Mouse (Mus musculus): ENCODE measurements around the gene Exoc3l2. TPM values are rescaled to one million over a fixed set of nuclear protein-coding genes. Genes with fewer than 3 reads are reported as not detected.

The Exoc3l2 gene
- polyA plus RNA-seq, 1 experiment from 2014 or later, result 0.19 TPM

DNA sequence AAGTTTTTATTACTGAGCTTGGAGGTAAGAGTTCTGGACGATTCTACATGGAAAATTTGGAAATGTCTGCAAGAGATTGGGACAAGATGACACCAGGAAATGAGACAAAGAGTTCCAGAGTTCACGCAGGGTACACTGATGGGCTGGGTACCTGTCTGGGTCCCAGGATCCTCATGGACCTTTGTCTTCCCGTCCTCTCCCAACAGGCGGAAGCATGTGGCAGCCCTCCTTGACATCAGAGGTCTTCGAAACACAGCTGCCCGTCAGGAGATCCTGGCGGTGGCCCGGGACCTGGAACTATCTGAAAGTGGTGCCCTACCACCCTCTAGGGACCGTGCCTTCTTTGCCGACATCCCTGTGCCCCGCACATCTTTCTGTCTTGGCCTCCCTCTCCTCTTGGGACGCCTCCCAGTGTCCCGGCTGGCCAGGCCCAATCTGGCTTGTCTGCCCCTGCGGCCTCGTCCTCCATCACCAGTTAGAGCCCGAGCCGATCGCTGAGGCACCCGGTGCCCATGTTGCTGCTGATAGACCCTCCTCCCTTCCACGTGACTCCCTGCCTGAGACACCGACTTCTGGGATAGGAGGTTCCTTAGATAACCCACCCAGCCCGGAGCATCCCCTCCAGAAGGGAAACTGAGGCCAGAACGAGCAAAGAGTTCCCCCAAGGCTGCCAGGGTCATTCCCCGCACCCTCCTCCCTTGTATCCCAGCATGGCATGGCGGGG lies 31.8 kb downstream of the Exoc3l2 start:
- H3K36me3 ChIP-seq (ENCODE audit: control insufficient read depth, insufficient read depth), result no peaks in the 10 kb centered on the region
- ATAC-seq, result no peak
- no peaks in the 10 kb centered on the region for H3K9me3 ChIP-seq (ENCODE audit: control insufficient read depth, low read length)
- 83% methylated on average over 25 of the region's 25 CpGs for WGBS
- no peak overlapping the region for H3K4me3 ChIP-seq (replicated peaks; ENCODE audit: low read length)
- no peak overlapping the region for H3K4me2 ChIP-seq (ENCODE audit: low read length)
- H3K4me1 ChIP-seq (replicated peaks; ENCODE audit: control insufficient read depth, insufficient read depth, low read length), result peaks cover 3% of the 10 kb centered on the region; the same call in 1 of the 2 replicates
- H3K9ac ChIP-seq (replicated peaks; ENCODE audit: low read depth, low read length), result no peak overlapping the region
- H3K27me3 ChIP-seq (replicated peaks; ENCODE audit: control insufficient read depth, insufficient read depth, low read length), result peaks cover 24% of the 10 kb centered on the region
- no peak overlapping the region for H3K27ac ChIP-seq (ENCODE audit: low read length)

DNA sequence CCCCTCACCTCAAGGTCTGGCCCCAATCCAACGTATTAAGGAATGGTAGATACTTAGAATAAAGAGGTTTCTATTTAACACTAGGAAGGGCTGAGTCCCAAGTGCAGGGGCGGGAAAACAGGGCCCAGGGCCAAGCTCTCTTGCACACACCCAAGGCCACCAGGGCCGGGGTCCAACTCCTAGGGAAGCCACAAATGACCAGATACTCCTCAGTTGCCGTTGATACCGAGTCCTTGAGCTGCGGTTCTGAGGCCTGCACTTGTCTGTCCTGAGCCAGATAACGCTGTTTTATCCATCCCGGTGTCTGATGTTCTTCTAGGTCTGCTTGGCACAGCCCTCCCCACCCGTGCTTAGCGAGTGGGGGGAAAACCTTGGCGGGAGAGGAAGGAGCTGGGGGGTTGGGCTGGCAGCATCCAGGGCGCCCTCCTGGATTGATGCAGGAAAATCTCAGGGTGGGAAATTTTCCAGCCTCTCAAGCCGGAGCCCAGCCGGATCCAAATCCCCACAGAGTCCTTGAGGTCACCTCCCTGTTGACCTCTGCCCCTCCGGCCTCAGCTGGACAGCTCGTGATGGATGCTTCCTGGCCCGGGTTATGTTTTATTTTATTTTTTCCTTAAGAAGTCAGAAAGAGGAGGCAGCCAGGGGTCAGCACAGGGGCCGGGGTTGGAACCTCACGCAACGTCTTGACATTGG lies 32.5 kb downstream of the Exoc3l2 start:
- no peaks in the 10 kb centered on the region for H3K9me3 ChIP-seq (ENCODE audit: control insufficient read depth, low read length)
- no peaks in the 10 kb centered on the region for H3K36me3 ChIP-seq (ENCODE audit: control insufficient read depth, insufficient read depth)
- peaks cover 19% of the 10 kb centered on the region for H3K27me3 ChIP-seq (replicated peaks; ENCODE audit: control insufficient read depth, insufficient read depth, low read length)
- H3K4me3 ChIP-seq (replicated peaks; ENCODE audit: low read length), result no peak overlapping the region
- H3K4me2 ChIP-seq (ENCODE audit: low read length), result no peak overlapping the region
- WGBS, result 74% methylated on average over 20 of the region's 20 CpGs
- H3K27ac ChIP-seq (ENCODE audit: low read length), result no peak overlapping the region
- H3K9ac ChIP-seq (replicated peaks; ENCODE audit: low read depth, low read length), result no peak overlapping the region
- no peak for ATAC-seq
- peaks cover 3% of the 10 kb centered on the region; the same call in 1 of the 2 replicates for H3K4me1 ChIP-seq (replicated peaks; ENCODE audit: control insufficient read depth, insufficient read depth, low read length)

DNA sequence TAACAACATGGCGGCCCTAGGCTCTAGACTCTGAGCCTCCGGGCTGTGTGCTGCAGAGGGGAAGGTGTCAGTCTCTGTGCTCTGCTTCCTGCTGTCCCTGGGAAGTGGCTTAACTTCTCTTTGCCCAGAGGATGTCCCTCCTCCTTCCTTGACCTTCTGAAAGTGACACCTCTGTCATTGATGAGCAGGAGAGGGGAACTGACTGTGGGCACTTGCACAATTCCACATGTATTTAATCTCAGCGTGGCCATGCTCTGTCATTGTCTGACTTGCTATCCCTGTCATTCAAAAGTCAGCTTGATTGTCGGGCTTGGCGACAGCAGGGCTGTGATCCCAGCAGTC lies 33.1 kb downstream of the Exoc3l2 start:
- 76% methylated on average over 5 of the region's 5 CpGs for WGBS
- H3K9me3 ChIP-seq (ENCODE audit: control insufficient read depth, low read length), result no peaks in the 10 kb centered on the region
- no peak for ATAC-seq
- no peak overlapping the region for H3K4me3 ChIP-seq (replicated peaks; ENCODE audit: low read length)
- peaks cover 14% of the 10 kb centered on the region for H3K27me3 ChIP-seq (replicated peaks; ENCODE audit: control insufficient read depth, insufficient read depth, low read length)
- no peak overlapping the region for H3K9ac ChIP-seq (replicated peaks; ENCODE audit: low read depth, low read length)
- no peak overlapping the region for H3K4me2 ChIP-seq (ENCODE audit: low read length)
- H3K36me3 ChIP-seq (ENCODE audit: control insufficient read depth, insufficient read depth), result no peaks in the 10 kb centered on the region
- peaks cover 3% of the 10 kb centered on the region; the same call in 1 of the 2 replicates for H3K4me1 ChIP-seq (replicated peaks; ENCODE audit: control insufficient read depth, insufficient read depth, low read length)
- no peak overlapping the region for H3K27ac ChIP-seq (ENCODE audit: low read length)

DNA sequence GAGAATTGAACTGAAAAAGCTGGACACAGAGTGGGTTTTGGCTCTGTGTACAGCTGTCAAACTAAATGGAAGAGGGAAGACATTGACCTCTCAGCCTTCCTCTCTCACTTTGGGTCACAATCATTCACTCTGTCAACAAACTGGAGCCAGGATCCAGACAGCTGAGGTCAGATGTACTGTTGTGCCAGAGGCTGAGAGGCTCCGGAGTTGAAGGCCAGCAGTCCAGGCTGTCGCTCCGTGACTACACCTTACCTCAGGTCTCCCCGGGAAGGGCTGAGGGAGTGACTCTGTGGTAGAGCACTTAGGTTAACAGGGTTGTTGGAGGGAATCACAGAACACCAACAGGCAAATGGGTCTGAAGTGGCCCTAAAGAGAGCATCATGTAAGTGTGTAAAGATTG lies 35.2 kb downstream of the Exoc3l2 start:
- no peak overlapping the region for H3K4me3 ChIP-seq (replicated peaks; ENCODE audit: low read length)
- H3K4me2 ChIP-seq (ENCODE audit: low read length), result no peak overlapping the region
- no peak overlapping the region for H3K27ac ChIP-seq (ENCODE audit: low read length)
- no peaks in the 10 kb centered on the region for H3K9me3 ChIP-seq (ENCODE audit: control insufficient read depth, low read length)
- 0 out of 2 replicates have a peak, but pooled peaks cover 2% of the 10 kb centered on the region for H3K27me3 ChIP-seq (replicated peaks; ENCODE audit: control insufficient read depth, insufficient read depth, low read length)
- no peak overlapping the region for H3K9ac ChIP-seq (replicated peaks; ENCODE audit: low read depth, low read length)
- 90% methylated on average over 4 of the region's 4 CpGs for WGBS
- no peaks in the 10 kb centered on the region for H3K36me3 ChIP-seq (ENCODE audit: control insufficient read depth, insufficient read depth)
- no peak for ATAC-seq
- no peaks in the 10 kb centered on the region for H3K4me1 ChIP-seq (replicated peaks; ENCODE audit: control insufficient read depth, insufficient read depth, low read length)

DNA sequence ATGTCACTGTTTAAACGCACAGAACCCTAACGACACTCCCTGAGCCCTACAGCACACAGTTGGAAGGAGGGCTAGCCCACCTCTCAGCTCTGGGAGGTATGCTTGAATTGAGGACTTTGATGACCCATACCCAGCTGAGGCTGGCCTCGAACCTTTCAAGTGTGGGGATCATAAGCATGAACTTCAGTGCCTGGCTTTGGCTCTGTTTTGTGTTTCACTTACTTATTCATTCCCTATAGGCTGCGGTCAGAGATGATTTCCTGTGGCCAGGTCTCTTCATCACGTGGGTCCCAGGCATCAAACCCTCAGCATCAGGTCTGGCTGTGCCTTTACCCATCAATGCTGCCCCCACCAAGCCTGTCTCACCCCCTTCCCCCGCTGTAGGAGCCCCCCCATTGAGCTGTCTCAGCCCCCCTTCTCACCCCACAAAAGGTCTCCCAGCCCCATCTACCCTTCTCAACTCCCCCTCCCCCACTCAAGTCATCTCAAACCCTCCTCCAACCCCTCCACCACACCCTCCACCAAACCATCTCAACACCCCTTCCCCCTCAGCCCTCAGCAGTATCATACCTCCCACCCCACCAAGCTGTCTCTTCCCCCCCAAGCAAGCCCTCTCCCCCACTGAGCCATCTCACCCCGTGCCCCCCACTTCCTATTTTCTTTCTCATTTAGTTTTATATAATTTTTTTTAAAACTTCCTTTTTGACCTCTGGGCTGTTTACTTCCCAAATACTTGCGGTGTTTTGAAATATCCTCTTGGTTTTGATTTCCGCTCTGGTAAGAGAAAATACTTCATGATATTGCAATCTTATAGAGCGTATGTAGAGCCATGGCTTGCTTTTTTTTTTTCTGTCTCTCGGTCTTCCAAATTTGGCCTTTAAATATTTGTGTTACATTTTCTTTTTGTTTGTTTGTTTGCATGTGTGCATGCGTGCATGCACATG lies 37.6 kb downstream of the Exoc3l2 start:
- 69% methylated on average over 12 of the region's 12 CpGs for WGBS
- 0 out of 2 replicates have a peak, but pooled peaks cover 2% of the 10 kb centered on the region for H3K27me3 ChIP-seq (replicated peaks; ENCODE audit: control insufficient read depth, insufficient read depth, low read length)
- H3K27ac ChIP-seq (ENCODE audit: low read length), result no peak overlapping the region
- H3K4me1 ChIP-seq (replicated peaks; ENCODE audit: control insufficient read depth, insufficient read depth, low read length), result no peaks in the 10 kb centered on the region
- ATAC-seq, result no peak
- no peak overlapping the region for H3K9ac ChIP-seq (replicated peaks; ENCODE audit: low read depth, low read length)
- H3K9me3 ChIP-seq (ENCODE audit: control insufficient read depth, low read length), result no peaks in the 10 kb centered on the region
- H3K4me3 ChIP-seq (replicated peaks; ENCODE audit: low read length), result no peak overlapping the region
- H3K4me2 ChIP-seq (ENCODE audit: low read length), result no peak overlapping the region
- no peaks in the 10 kb centered on the region for H3K36me3 ChIP-seq (ENCODE audit: control insufficient read depth, insufficient read depth)

DNA sequence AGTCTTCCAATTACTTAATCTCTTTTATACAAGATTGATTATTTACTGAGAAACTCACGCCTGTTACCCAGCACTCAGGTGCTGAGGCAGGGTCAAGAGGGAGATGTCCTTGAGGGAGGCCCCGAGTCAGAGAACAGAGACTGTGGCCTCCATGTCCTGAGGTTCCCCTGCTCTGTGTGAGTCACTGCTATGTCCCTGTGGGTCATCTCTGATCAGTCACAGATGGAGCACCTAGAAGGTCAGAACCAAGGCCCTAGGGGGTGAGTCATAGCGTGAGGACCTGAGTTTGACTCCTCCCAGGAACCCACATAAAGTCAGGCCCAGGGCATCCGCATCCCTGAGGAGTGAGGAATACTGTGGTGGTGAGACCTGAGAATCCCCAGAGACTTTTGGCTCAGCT lies 38.5 kb downstream of the Exoc3l2 start:
- H3K4me3 ChIP-seq (replicated peaks; ENCODE audit: low read length), result no peak overlapping the region
- H3K36me3 ChIP-seq (ENCODE audit: control insufficient read depth, insufficient read depth), result no peaks in the 10 kb centered on the region
- ATAC-seq, result no peak
- H3K4me1 ChIP-seq (replicated peaks; ENCODE audit: control insufficient read depth, insufficient read depth, low read length), result peaks cover 6% of the 10 kb centered on the region
- no peaks in the 10 kb centered on the region for H3K9me3 ChIP-seq (ENCODE audit: control insufficient read depth, low read length)
- 0 out of 2 replicates have a peak, but pooled peaks cover 2% of the 10 kb centered on the region for H3K27me3 ChIP-seq (replicated peaks; ENCODE audit: control insufficient read depth, insufficient read depth, low read length)
- no peak overlapping the region for H3K9ac ChIP-seq (replicated peaks; ENCODE audit: low read depth, low read length)
- H3K27ac ChIP-seq (ENCODE audit: low read length), result no peak overlapping the region
- no peak overlapping the region for H3K4me2 ChIP-seq (ENCODE audit: low read length)
- 77% methylated on average over 4 of the region's 4 CpGs for WGBS

DNA sequence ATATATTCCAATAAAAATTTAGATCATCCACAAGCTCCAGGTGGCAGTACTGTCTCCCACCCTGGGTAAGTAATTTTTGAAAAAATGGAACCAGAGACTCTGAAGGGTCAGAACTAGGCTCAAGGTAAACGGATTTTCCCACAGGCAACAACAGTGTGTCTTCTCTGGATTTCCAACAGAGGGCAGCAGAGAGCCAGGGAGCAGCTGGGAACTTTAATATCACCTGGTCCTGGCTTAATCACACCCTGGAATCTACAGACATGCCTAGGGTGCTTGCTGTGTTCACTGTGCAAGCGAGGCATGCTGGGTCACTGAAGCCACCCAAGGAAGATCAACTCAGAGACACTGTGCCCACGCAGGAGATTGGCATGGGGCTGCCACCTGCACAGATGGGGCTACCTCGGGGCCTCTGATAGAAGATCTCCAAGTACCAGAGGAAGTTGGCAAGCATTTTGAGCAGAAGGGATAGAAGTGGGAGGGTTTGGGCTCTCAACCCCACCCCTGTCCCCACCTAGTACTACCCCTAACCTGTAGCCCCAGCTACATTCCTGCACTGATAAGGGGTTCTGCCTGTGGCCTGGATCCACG lies 40.4 kb downstream of the Exoc3l2 start:
- no peaks in the 10 kb centered on the region for H3K36me3 ChIP-seq (ENCODE audit: control insufficient read depth, insufficient read depth)
- WGBS, result 35% methylated on average over 5 of the region's 5 CpGs
- H3K27me3 ChIP-seq (replicated peaks; ENCODE audit: control insufficient read depth, insufficient read depth, low read length), result no peaks in the 10 kb centered on the region
- H3K9me3 ChIP-seq (ENCODE audit: control insufficient read depth, low read length), result no peaks in the 10 kb centered on the region
- peaks cover 18% of the 10 kb centered on the region for H3K4me1 ChIP-seq (replicated peaks; ENCODE audit: control insufficient read depth, insufficient read depth, low read length)
- H3K27ac ChIP-seq (ENCODE audit: low read length), result no peak overlapping the region
- no peak for ATAC-seq
- no peak overlapping the region for H3K4me2 ChIP-seq (ENCODE audit: low read length)
- H3K9ac ChIP-seq (replicated peaks; ENCODE audit: low read depth, low read length), result no peak overlapping the region
- no peak overlapping the region for H3K4me3 ChIP-seq (replicated peaks; ENCODE audit: low read length)

DNA sequence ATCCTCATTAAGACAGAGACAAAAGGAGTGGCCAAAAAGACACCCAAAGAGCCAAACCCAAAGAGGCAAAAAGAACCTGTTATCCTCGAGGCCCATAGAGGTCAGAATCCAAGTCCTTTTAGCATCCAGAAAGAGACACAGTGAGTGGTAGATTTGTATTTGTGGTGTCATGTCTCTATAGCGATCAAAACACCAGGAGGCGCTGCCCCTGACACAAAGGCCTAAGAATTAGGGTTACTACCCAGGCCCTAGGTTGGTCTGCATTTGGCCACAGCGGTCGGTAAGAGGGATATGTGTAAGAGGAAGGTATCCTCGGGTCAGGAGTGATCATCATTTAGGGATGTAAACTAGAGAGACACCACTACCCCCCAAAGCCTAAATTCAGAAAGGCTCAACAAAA lies 43.2 kb downstream of the Exoc3l2 start:
- 17% methylated on average over 6 of the region's 6 CpGs for WGBS
- Histone ChIP-seq H3K9ac (replicated peaks; ENCODE audit: low read depth, low read length) (peak overlapping the region; percentile 77; the same call in 1 of the 2 replicates), H3K27me3 (replicated peaks; ENCODE audit: control insufficient read depth, insufficient read depth, low read length) (no peaks in the 10 kb centered on the region), H3K4me1 (replicated peaks; ENCODE audit: control insufficient read depth, insufficient read depth, low read length) (peaks cover 28% of the 10 kb centered on the region), H3K4me3 (replicated peaks; ENCODE audit: low read length) (peak overlapping the region; percentile 69), H3K36me3 (ENCODE audit: control insufficient read depth, insufficient read depth) (no peaks in the 10 kb centered on the region), H3K27ac (ENCODE audit: low read length) (no peak overlapping the region), H3K9me3 (ENCODE audit: control insufficient read depth, low read length) (no peaks in the 10 kb centered on the region), H3K4me2 (ENCODE audit: low read length) (peak overlapping the region; percentile 94)
- no peak for ATAC-seq
